In genomic region chr9:22051161-22051957, GRCm38 (mm10) we compare ENCODE assay signal across 8 mouse cellular contexts. TPM values are rescaled to one million over a fixed set of nuclear protein-coding genes. Genes with fewer than 3 reads are reported as not detected.
DNase-seq lines count a peak whose midpoint lies in the region; ATAC-seq and TF ChIP-seq lines count a peak whose summit lies in the region.

No protein-coding gene starts in this region.

- no peak overlapping the region for H3K9ac ChIP-seq in kidney, postnatal 0 days (ENCODE audit: low read depth, low read length)
- peak overlapping the region; percentile 32; the same call in 1 of the 2 replicates for H3K9ac ChIP-seq in embryonic facial prominence, embryonic 13.5 days
- H3K9ac ChIP-seq in limb, embryonic 14.5 days (ENCODE audit: low read depth, low read length, severe bottlenecking): no peak overlapping the region

- no peaks in the 10 kb centered on the region for H3K9me3 ChIP-seq in kidney, postnatal 0 days (replicated peaks; ENCODE audit: low read length)
- H3K9me3 ChIP-seq in embryonic facial prominence, embryonic 13.5 days: no peaks in the 10 kb centered on the region
- H3K9me3 ChIP-seq in limb, embryonic 14.5 days (ENCODE audit: control insufficient read depth, low read length): no peaks in the 10 kb centered on the region

- no peak for TF ChIP-seq CTCF in kidney, postnatal 0 days (IDR thresholded peaks at IDR 0.05; ENCODE audit: low read depth)

- no peaks in the 10 kb centered on the region for H3K36me3 ChIP-seq in kidney, postnatal 0 days (ENCODE audit: insufficient read depth, low read length)
- H3K36me3 ChIP-seq in embryonic facial prominence, embryonic 13.5 days: no peaks in the 10 kb centered on the region
- no peaks in the 10 kb centered on the region for H3K36me3 ChIP-seq in limb, embryonic 14.5 days (ENCODE audit: control insufficient read depth, insufficient read depth, low read length)

- H3K4me3 ChIP-seq in kidney, postnatal 0 days (replicated peaks; ENCODE audit: low read depth, low read length): peak overlapping the region; percentile 21
- H3K4me3 ChIP-seq in embryonic facial prominence, embryonic 13.5 days: peak overlapping the region; percentile 42
- H3K4me3 ChIP-seq in limb, embryonic 14.5 days (replicated peaks; ENCODE audit: low read length): peak overlapping the region; percentile 31

- H3K27ac ChIP-seq in kidney, postnatal 0 days: no peak overlapping the region
- no peak overlapping the region for H3K27ac ChIP-seq in embryonic facial prominence, embryonic 13.5 days
- no peak overlapping the region for H3K27ac ChIP-seq in limb, embryonic 14.5 days (replicated peaks; ENCODE audit: low read depth, low read length)

- no peak for DNase-seq in kidney, postnatal 0 days (ENCODE audit: low spot score)
- no peak for DNase-seq in kidney, adult 9 months
- peak; percentile 79 for DNase-seq in cerebellum, adult 11-12 months
- DNase-seq in limb, embryonic 14.5 days (ENCODE audit: low spot score): no peak
- DNase-seq in right cerebral cortex, postnatal 25 days: peak; percentile 56
- DNase-seq in gastrocnemius, postnatal 25 days: no peak
- DNase-seq in gastrocnemius, postnatal 10 days: no peak

- no peak for TF ChIP-seq POLR2A in limb, embryonic 14.5 days (IDR thresholded peaks at IDR 0.05; ENCODE audit: borderline replicate concordance, extremely low read depth, insufficient read depth, insufficient read length)

- peak overlapping the region; percentile 62 for H3K4me2 ChIP-seq in kidney, postnatal 0 days (ENCODE audit: low read length)
- H3K4me2 ChIP-seq in embryonic facial prominence, embryonic 13.5 days: peak overlapping the region; percentile 71
- H3K4me2 ChIP-seq in limb, embryonic 14.5 days (replicated peaks; ENCODE audit: low read depth, low read length, severe bottlenecking): peak overlapping the region; percentile 53

- peaks cover 38% of the 10 kb centered on the region for H3K27me3 ChIP-seq in kidney, postnatal 0 days (ENCODE audit: insufficient read depth, low read length)
- H3K27me3 ChIP-seq in embryonic facial prominence, embryonic 13.5 days: peaks cover 91% of the 10 kb centered on the region
- peaks cover 70% of the 10 kb centered on the region for H3K27me3 ChIP-seq in limb, embryonic 14.5 days (ENCODE audit: control insufficient read depth, insufficient read depth, low read length)

- peaks cover 16% of the 10 kb centered on the region for H3K4me1 ChIP-seq in kidney, postnatal 0 days (replicated peaks; ENCODE audit: insufficient read depth, low read length)
- peaks cover 24% of the 10 kb centered on the region for H3K4me1 ChIP-seq in embryonic facial prominence, embryonic 13.5 days
- peaks cover 13% of the 10 kb centered on the region for H3K4me1 ChIP-seq in limb, embryonic 14.5 days (ENCODE audit: control insufficient read depth, insufficient read depth, low read length)

- no peak for ATAC-seq in kidney, postnatal 0 days (replicated peaks; ENCODE audit: low FRiP score, low read depth)
- ATAC-seq in embryonic facial prominence, embryonic 13.5 days (ENCODE audit: insufficient number of reproducible peaks, insufficient read depth, low FRiP score, low TSS enrichment, low read depth): no peak
- ATAC-seq in limb, embryonic 14.5 days (ENCODE audit: low FRiP score, low read depth): no peak

- 1% methylated on average over 64 of the region's 67 CpGs for WGBS in kidney, postnatal 0 days
- 1% methylated on average over 62 of the region's 67 CpGs for WGBS in embryonic facial prominence, embryonic 13.5 days
- 2% methylated on average over 52 of the region's 67 CpGs for WGBS in limb, embryonic 14.5 days

RNA-seq across cellular contexts. Expression of gene Elavl3, which starts 0.5 kb away (rescaled TPM):
- 0.05 and 0.12 TPM in 2 replicates for polyA plus RNA-seq in kidney, postnatal 0 days (2015; fragmentation: Nextera tagmentation; extraction: Ambion mirVana)
- 2.5 and 3.0 TPM in 2 replicates for polyA plus RNA-seq in embryonic facial prominence, embryonic 13.5 days (2015; fragmentation: Nextera tagmentation; extraction: Ambion mirVana)
- 0.56 and 0.67 TPM in 2 replicates for polyA plus RNA-seq in limb, embryonic 14.5 days (2012; rRNA removed)
- polyA plus RNA-seq in limb, embryonic 14.5 days (2014; fragmentation: Nextera tagmentation; extraction: Ambion mirVana): not detected in 2 replicates
- under 1 TPM in 1 of 2 experiments, not detected in 1; 0.11 TPM for total RNA-seq in gastrocnemius, postnatal 25 days (2021)
- total RNA-seq in gastrocnemius, postnatal 10 days (2021): under 1 TPM; 0.28 to 0.41 TPM

RNA-seq across cellular contexts. Expression of gene Gm49318, which starts 19.7 kb away (rescaled TPM):
- polyA plus RNA-seq in kidney, postnatal 0 days (2015; fragmentation: Nextera tagmentation; extraction: Ambion mirVana): not detected in 2 replicates
- polyA plus RNA-seq in embryonic facial prominence, embryonic 13.5 days (2015; fragmentation: Nextera tagmentation; extraction: Ambion mirVana): not detected in 2 replicates
- polyA plus RNA-seq in limb, embryonic 14.5 days (2012; rRNA removed): 0.28 TPM in 1 of 2 replicates, not detected in the other
- not detected in 2 replicates for polyA plus RNA-seq in limb, embryonic 14.5 days (2014; fragmentation: Nextera tagmentation; extraction: Ambion mirVana)
- total RNA-seq in gastrocnemius, postnatal 25 days (2021): not detected
- not detected for total RNA-seq in gastrocnemius, postnatal 10 days (2021)

RNA-seq across cellular contexts. Expression of gene Zfp653, which starts 19.8 kb away (rescaled TPM):
- polyA plus RNA-seq in kidney, postnatal 0 days (2015; fragmentation: Nextera tagmentation; extraction: Ambion mirVana): 8.3 and 8.9 TPM in 2 replicates
- 13.0 and 13.6 TPM in 2 replicates for polyA plus RNA-seq in embryonic facial prominence, embryonic 13.5 days (2015; fragmentation: Nextera tagmentation; extraction: Ambion mirVana)
- 31.2 and 33.7 TPM in 2 replicates for polyA plus RNA-seq in limb, embryonic 14.5 days (2012; rRNA removed)
- 8.1 and 8.7 TPM in 2 replicates for polyA plus RNA-seq in limb, embryonic 14.5 days (2014; fragmentation: Nextera tagmentation; extraction: Ambion mirVana)
- 1 to 10 TPM; 2.5 to 2.6 TPM for total RNA-seq in gastrocnemius, postnatal 25 days (2021)
- 1 to 10 TPM; 3.1 to 4.6 TPM for total RNA-seq in gastrocnemius, postnatal 10 days (2021)

RNA-seq across cellular contexts. Expression of gene Ecsit, which starts 33.9 kb away (rescaled TPM):
- 56.2 and 61.3 TPM in 2 replicates for polyA plus RNA-seq in kidney, postnatal 0 days (2015; fragmentation: Nextera tagmentation; extraction: Ambion mirVana)
- polyA plus RNA-seq in embryonic facial prominence, embryonic 13.5 days (2015; fragmentation: Nextera tagmentation; extraction: Ambion mirVana): 35.5 and 40.9 TPM in 2 replicates
- 36.3 and 37.5 TPM in 2 replicates for polyA plus RNA-seq in limb, embryonic 14.5 days (2012; rRNA removed)
- 30.6 and 32.9 TPM in 2 replicates for polyA plus RNA-seq in limb, embryonic 14.5 days (2014; fragmentation: Nextera tagmentation; extraction: Ambion mirVana)
- total RNA-seq in gastrocnemius, postnatal 25 days (2021): 10 to 100 TPM; 79.5 to 83.6 TPM
- 10 to 100 TPM; 51.8 to 58.5 TPM for total RNA-seq in gastrocnemius, postnatal 10 days (2021)

RNA-seq across cellular contexts. Expression of gene Cnn1, which starts 47.7 kb away (rescaled TPM):
- polyA plus RNA-seq in kidney, postnatal 0 days (2015; fragmentation: Nextera tagmentation; extraction: Ambion mirVana): 27.9 and 30.8 TPM in 2 replicates
- 0.76 and 3.6 TPM in 2 replicates for polyA plus RNA-seq in embryonic facial prominence, embryonic 13.5 days (2015; fragmentation: Nextera tagmentation; extraction: Ambion mirVana)
- 2.3 and 3.0 TPM in 2 replicates for polyA plus RNA-seq in limb, embryonic 14.5 days (2012; rRNA removed)
- 3.1 and 4.4 TPM in 2 replicates for polyA plus RNA-seq in limb, embryonic 14.5 days (2014; fragmentation: Nextera tagmentation; extraction: Ambion mirVana)
- total RNA-seq in gastrocnemius, postnatal 25 days (2021): 1 to 10 TPM; 4.2 to 8.1 TPM
- total RNA-seq in gastrocnemius, postnatal 10 days (2021): 1 to 10 TPM; 4.4 to 5.5 TPM

Comparison
In these comparisons a context has a peak if more than half of its experiments do, and no peak if none do; other contexts are left out.
1. DNase-seq: peak in cerebellum, adult 11-12 months (single experiment) and right cerebral cortex, postnatal 25 days (single experiment); none in kidney, postnatal 0 days (single experiment), kidney, adult 9 months (single experiment), limb, embryonic 14.5 days (single experiment), gastrocnemius, postnatal 25 days (single experiment) and gastrocnemius, postnatal 10 days (single experiment).
2. Peak in every context shown above with its lines, with median percentiles within 50 percentile points of each other: H3K4me2 ChIP-seq and H3K4me3 ChIP-seq.